Mouse (Mus musculus): ENCODE measurements around the gene Kat8.
A peak's percentile ranks its signal among the peaks of the same experiment; 100 is the strongest.
"Not testable (repeated sequence)": the region's sequence is repeated elsewhere in the genome, so short reads cannot be mapped to it uniquely, and the experiment has no call there.

Kat8 gene

DNA sequence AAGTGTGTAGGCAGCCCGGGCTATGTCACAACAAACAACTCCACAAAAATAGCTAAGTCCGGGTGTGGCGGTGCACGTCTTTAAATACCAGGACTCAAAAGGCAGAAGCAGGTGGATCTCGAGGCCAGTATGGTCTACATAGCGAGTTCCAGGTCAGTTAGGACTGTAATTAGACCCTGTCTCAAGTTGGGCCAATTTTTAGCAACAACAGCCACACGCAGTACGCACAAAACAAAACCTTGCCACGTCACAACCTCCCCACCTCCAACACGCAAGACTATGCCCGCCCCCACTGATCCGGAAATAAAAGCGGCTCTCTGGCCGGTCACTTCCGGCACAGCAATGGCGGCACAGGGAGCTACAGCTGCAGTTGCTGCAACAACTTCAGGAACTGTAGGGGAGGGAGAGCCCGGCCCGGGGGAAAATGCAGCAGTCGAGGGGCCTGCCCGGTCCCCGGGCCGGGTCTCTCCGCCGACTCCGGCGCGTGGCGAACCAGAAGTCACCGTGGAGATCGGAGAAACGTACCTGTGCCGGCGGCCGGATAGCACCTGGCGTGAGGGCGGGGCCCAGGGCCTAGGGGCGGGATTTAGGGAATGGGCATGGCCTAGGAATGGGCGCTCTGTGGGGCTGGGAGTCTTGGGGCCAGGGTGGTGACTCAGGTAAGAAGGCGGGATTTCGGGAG lies at the start of gene Kat8:
Gene Kat8, plus strand, starts transcription at position 327 of the 682 bp plus-strand sequence.
- DNase-seq: peak; percentile 77 to 80

- no peak for DNase-seq
Measured at GRCm38 (mm10) chr7:127866434-127866833, 45.9 kb upstream of the Kat8 start.

DNA sequence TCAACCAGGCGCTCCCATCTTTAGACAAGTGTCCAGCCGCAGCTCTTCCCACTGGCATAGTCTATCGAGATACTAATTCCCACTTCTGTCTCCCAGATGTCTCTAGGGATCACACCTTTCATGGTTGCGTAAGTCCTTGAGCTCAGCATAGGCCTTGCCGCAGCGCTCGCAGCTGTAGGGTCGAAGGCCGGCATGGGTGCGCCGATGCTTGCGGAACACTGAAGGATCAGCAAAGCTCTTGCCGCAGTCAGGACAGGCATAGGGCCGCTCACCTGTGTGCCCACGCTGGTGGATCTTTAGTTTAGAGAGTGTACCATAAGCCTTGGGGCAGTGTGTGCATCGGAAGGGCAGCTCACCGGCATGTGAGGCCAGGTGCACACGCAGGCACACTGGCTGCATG lies 44.7 kb upstream of the Kat8 start:
- DNase-seq: no peak

- DNase-seq: no peak
Measured at GRCm38 (mm10) chr7:127869149-127869810, 43.0 kb upstream of the Kat8 start.

- no peak for DNase-seq
Measured at GRCm38 (mm10) chr7:127870136-127870821, 42.0 kb upstream of the Kat8 start.

GRCm38 (mm10) chr7:127874812-127875626 lies 37.3 kb upstream of the Kat8 start:
- DNase-seq: no peak

DNA sequence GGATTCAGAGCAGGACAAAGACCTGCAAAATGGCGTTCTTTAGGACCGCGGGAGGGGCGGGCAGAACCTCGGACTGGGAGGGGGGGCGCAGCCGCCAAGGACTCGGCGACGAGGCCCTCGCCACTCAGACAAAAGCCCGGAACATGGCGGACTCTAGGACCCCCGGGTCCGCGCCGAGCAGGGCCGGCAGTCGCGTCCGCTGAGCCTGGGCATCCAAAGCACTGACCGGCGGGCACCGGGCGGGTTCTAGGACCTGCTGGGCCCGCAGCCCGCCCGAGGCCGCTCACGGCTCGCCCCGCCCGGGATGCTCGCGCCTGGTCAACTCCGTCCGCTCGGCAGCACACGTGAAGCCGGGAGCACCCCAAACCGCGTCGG lies 36.7 kb upstream of the Kat8 start:
- peak; percentile 89 to 91 for DNase-seq

DNA sequence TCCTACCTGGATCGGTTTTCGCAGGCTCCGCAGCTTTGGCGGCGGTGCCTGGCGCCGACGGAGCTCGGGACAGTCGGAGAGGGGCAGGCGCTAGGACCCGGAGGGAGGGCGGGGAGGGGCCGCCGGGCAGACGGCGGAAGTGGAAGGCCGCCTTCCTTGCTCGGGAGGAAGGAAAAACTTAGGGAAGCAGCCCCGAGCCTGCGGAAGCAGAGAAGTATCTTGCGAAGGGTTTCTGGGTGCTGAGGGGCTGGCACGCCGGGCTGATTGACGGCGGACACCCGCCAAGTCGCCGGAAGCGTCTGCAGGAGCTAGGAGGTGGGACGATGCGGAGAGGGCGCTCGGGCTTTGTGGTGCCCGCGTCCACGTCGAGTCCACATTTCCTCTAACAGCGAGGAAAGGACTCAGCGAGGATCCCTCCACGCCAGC lies 36.3 kb upstream of the Kat8 start, which contains the start of gene Zfp646:
Gene Zfp646, plus strand, starts transcription at position 181 of the 426 bp plus-strand sequence.
- peak; percentile 73 to 78 for DNase-seq

GRCm38 (mm10) chr7:127876467-127877348 lies 35.6 kb upstream of the Kat8 start, which contains the start of gene Zfp668:
Gene Zfp668, minus strand, starts transcription at chr7:127876828.
- DNase-seq: peak; percentile 84 to 85

DNA sequence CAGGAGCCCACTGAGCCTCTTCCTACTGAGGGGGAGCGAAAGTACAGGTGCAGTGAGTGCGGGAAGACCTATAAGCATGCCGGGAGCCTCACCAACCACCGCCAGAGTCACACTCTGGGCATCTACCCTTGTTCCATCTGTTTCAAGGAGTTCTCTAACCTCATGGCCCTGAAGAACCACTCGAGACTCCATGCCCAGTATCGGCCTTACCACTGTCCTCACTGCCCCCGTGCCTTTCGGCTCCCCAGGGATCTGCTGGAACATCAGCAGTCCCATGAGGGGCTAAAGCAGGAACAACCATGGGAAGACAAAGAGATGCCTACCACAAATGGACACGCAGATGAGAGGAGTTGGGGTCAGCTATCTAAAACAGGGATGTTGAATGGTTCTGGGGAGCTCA lies 33.0 kb upstream of the Kat8 start:
- DNase-seq: no peak

DNA sequence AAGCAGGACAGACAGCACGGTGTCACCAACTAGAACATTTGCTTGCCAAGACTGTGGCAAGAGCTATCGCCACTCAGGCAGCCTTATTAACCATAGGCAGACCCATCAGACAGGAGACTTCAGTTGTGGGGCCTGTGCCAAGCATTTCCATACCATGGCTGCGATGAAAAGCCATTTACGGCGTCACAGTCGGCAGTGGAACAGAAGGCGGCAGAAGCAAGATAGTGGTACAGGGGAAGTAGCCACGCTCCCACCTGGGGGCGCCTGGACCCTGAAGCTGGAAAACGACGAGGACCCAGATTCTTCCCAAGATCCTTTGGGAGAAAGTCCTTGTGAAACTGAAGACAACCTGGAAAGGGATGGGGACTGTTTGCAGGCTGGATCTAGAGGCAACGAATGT lies 31.9 kb upstream of the Kat8 start:
- DNase-seq: no peak

- DNase-seq: no peak
Measured at GRCm38 (mm10) chr7:127885951-127886350, 26.4 kb upstream of the Kat8 start.

DNA sequence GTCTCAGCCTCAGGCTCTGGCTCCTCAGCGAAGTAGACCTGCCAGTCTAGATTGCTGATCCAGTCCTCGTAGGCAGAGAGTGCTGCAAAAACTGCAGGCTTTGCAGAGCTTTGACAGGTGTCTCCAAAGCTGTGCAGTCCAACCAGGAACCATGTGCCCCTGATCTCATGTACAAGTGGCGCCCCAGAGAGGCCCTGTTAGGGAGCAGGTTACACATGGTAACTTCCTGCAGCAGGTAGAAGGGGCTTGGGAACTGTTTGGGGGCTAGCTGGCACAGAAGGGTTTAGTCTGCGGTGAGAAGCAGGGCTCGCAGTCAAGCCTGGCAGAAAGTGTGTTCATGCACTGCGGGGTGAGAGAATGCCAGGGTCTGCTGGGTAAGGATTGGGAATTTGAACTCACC lies 25.8 kb upstream of the Kat8 start:
- no peak for DNase-seq

GRCm38 (mm10) chr7:127887191-127887590 lies 25.1 kb upstream of the Kat8 start:
- DNase-seq: no peak

DNA sequence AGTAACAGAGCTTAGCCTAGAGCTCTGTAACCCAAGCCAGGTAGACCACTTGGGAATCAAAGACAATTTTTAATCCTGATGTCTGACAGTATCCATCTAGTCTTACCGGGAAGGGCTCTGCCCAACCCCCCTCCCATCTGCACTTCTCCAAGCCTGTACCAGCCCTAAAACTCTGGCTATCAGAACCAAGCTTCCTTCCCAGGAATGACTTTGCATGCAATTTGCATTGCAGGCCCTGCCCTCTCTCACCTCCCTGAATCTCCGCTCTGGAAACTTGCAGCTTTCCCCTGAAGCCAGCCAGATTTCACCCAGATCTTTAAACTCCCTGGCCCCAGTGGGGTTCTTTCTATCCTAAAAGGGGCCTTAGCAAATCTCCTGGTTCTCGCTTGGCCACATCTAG lies 24.5 kb upstream of the Kat8 start:
- DNase-seq: no peak

- DNase-seq: no peak
Measured at GRCm38 (mm10) chr7:127888821-127889220, 23.5 kb upstream of the Kat8 start.

- DNase-seq: no peak
Measured at GRCm38 (mm10) chr7:127890798-127891197, 21.5 kb upstream of the Kat8 start, which contains the start of gene Prss53. Gene Prss53, minus strand, starts transcription at chr7:127890970.

- no peak for DNase-seq
Measured at GRCm38 (mm10) chr7:127894480-127894879, 17.8 kb upstream of the Kat8 start.

- DNase-seq: peak; percentile 88 to 91
Measured at GRCm38 (mm10) chr7:127895442-127895841, 16.9 kb upstream of the Kat8 start, which contains the start of the genes Gm21974 and Vkorc1. Gene Gm21974, minus strand, starts transcription at chr7:127895454. Gene Vkorc1, minus strand, starts transcription at chr7:127895617.

- not testable (repeated sequence) for DNase-seq
Measured at GRCm38 (mm10) chr7:127895891-127896290, 16.4 kb upstream of the Kat8 start.

DNA sequence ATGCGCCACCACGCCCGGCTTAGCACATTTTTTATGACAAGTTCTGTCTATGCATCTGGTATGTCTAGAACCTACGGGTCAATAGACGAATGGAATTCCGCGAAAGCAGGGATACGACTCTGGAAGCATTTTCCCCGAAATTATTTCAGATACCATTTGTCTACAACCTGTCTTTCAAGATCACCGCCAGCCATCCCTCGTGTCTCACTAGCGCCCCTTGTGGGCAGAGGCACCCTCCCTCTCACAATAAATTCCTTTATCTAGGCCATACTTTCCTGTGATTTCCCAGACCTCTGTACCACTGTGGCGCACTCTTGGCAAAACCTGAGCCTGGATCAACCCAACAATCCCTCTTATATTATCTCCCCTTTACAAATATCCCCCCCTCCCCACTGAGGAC lies 15.9 kb upstream of the Kat8 start:
- peak; percentile 62 to 66 for DNase-seq

DNA sequence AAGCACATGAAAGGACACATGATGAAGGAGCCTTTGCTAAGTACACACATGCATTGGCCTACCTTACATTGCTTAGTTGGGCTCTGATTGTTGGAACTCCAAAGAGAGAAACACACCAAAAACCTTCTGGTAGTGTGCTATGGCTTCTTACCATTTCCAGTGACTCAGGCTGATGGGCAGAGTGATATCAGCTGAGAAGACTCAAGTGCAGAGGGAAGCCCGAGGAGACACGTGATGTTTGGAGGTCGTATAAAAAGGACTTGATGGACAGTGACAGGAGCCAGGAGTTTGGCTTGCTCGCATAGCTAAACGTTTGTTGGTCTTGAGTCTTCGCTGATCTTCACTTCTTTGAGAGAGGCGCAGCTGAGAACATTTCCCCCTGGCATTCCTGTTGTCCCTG lies 14.8 kb upstream of the Kat8 start:
- no peak for DNase-seq

All from thymus, postnatal 36 days (tissue).